Mouse (Mus musculus) midbrain, embryonic 10.5 days (tissue): ENCODE measurements around the gene Ap4m1. TPM values are rescaled to one million over a fixed set of nuclear protein-coding genes. Genes with fewer than 3 reads are reported as not detected.

Experiments
- DNase-seq: peaks from one replicate; pipeline ENCODE4 v3.0.0-alpha.2; 2017; ENCODE audit warnings: low spot score
- H3K27ac ChIP-seq: fragments of 300-500 bp; sonication (generic); replicated peaks from 2 replicates; pipeline ENCODE4 v1.5.1; 2016; ENCODE audit warnings: mild to moderate bottlenecking
- H3K27me3 ChIP-seq: fragments of 300-500 bp; sonication (generic); 2 replicates; pipeline ENCODE4 v1.6.1; 2016; ENCODE audit warnings: low read depth, mild to moderate bottlenecking; ENCODE audit not compliant: poor library complexity, severe bottlenecking
- H3K36me3 ChIP-seq: fragments of 300-500 bp; sonication (generic); 2 replicates; pipeline ENCODE4 v1.6.1; 2016; ENCODE audit warnings: mild to moderate bottlenecking, moderate library complexity
- H3K4me1 ChIP-seq: fragments of 300-500 bp; sonication (generic); 2 replicates; pipeline ENCODE4 v1.6.1; 2016
- H3K4me3 ChIP-seq: fragments of 300-500 bp; sonication (generic); 2 replicates; pipeline ENCODE4 v1.5.1; 2016; ENCODE audit warnings: mild to moderate bottlenecking, moderate library complexity
- H3K9me3 ChIP-seq: fragments of 300-500 bp; sonication (generic); replicated peaks from 2 replicates; pipeline ENCODE4 v1.6.1; 2016; ENCODE audit warnings: mild to moderate bottlenecking
- WGBS: fragments of 180-500 bp; shearing (Covaris S2); methylation state at CpG from one replicate; pipeline ENCODE4 v1.1.7; 2016; 5-methylcytosine and 5-hydroxymethylcytosine counted together
- polyA plus RNA-seq: library from polyadenylated mRNA; unstranded; fragments of >200 nt; fragmentation: Nextera tagmentation; extraction: Ambion mirVana; gene quantifications from 2 replicates; pipeline ENCODE4 v1.2.1, GENCODE M21; 2016

Ap4m1 gene
- polyA plus RNA-seq, 1 experiment from 2014 or later: 28.5 TPM

GRCm38 (mm10) chr5:138165594-138165993 lies 6.2 kb upstream of the Ap4m1 start:
- H3K36me3 ChIP-seq: peaks cover 83% of the 10 kb centered on the region
- no peak overlapping the region for H3K27ac ChIP-seq
- peaks cover 27% of the 10 kb centered on the region for H3K4me1 ChIP-seq
- H3K4me3 ChIP-seq: peak overlapping the region; percentile 23; the same call in 1 of the 2 replicates
- no peaks in the 10 kb centered on the region for H3K27me3 ChIP-seq
- DNase-seq: no peak
- WGBS: 83% methylated on average over 8 of the region's 8 CpGs
- no peaks in the 10 kb centered on the region for H3K9me3 ChIP-seq

- H3K27ac ChIP-seq: peak overlapping the region; percentile 96
- no peaks in the 10 kb centered on the region for H3K27me3 ChIP-seq
- WGBS: under 1% methylated on average over 47 of the region's 47 CpGs
- peaks cover 75% of the 10 kb centered on the region for H3K36me3 ChIP-seq
- H3K4me1 ChIP-seq: peaks cover 32% of the 10 kb centered on the region
- DNase-seq: peak; percentile 97
- no peaks in the 10 kb centered on the region for H3K9me3 ChIP-seq
- peak overlapping the region; percentile 77 for H3K4me3 ChIP-seq
Measured at GRCm38 (mm10) chr5:138170936-138171561, 753 bp upstream of the Ap4m1 start.

GRCm38 (mm10) chr5:138173217-138173616 lies 1.4 kb downstream of the Ap4m1 start:
- no peak for DNase-seq
- Histone ChIP-seq H3K4me3 (peak overlapping the region; percentile 77), H3K4me1 (peaks cover 32% of the 10 kb centered on the region), H3K27me3 (no peaks in the 10 kb centered on the region), H3K9me3 (no peaks in the 10 kb centered on the region), H3K27ac (no peak overlapping the region), H3K36me3 (peaks cover 74% of the 10 kb centered on the region)
- WGBS: 88% methylated on average over 3 of the region's 3 CpGs

- WGBS: under 1% methylated on average over 31 of the region's 31 CpGs
- Histone ChIP-seq H3K27ac (peak within 1 kb of the TSS; percentile 93), H3K4me1 (peaks cover 22% of the 10 kb centered on the region), H3K9me3 (no peaks in the 10 kb centered on the region), H3K27me3 (no peaks in the 10 kb centered on the region), H3K4me3 (peak within 1 kb of the TSS; percentile 85), H3K36me3 (peaks cover 58% of the 10 kb centered on the region)
- DNase-seq: peak; percentile 83
Measured at GRCm38 (mm10) chr5:138186950-138187638, 15.3 kb downstream of the Ap4m1 start, which contains the start of the genes Taf6 and Cnpy4. Gene Taf6 (minus strand): TSS chr5:138187451. Gene Cnpy4 (plus strand): TSS chr5:138187485.

GRCm38 (mm10) chr5:138187661-138188306 lies 16.0 kb downstream of the Ap4m1 start:
- peak overlapping the region; percentile 85 for H3K4me3 ChIP-seq
- no peaks in the 10 kb centered on the region for H3K27me3 ChIP-seq
- 2% methylated on average over 10 of the region's 10 CpGs for WGBS
- DNase-seq: peak; percentile 66
- no peaks in the 10 kb centered on the region for H3K9me3 ChIP-seq
- peaks cover 58% of the 10 kb centered on the region for H3K36me3 ChIP-seq
- peaks cover 22% of the 10 kb centered on the region for H3K4me1 ChIP-seq
- H3K27ac ChIP-seq: peak overlapping the region; percentile 93

- peak; percentile 82 for DNase-seq
- H3K27ac ChIP-seq: peak within 1 kb of the TSS; percentile 93
- WGBS: 10% methylated on average over 54 of the region's 54 CpGs
- H3K36me3 ChIP-seq: peaks cover 45% of the 10 kb centered on the region
- H3K27me3 ChIP-seq: no peaks in the 10 kb centered on the region
- H3K4me1 ChIP-seq: peaks cover 18% of the 10 kb centered on the region
- H3K9me3 ChIP-seq: no peaks in the 10 kb centered on the region
- H3K4me3 ChIP-seq: peak within 1 kb of the TSS; percentile 70
Measured at GRCm38 (mm10) chr5:138193771-138194727, 22.2 kb downstream of the Ap4m1 start, which contains the start of gene Mblac1. Gene Mblac1 (plus strand): TSS chr5:138194314.

GRCm38 (mm10) chr5:138194755-138195345 lies 23.0 kb downstream of the Ap4m1 start:
- H3K27ac ChIP-seq: peak overlapping the region; percentile 93
- no peaks in the 10 kb centered on the region for H3K9me3 ChIP-seq
- peak; percentile 56 for DNase-seq
- no peaks in the 10 kb centered on the region for H3K27me3 ChIP-seq
- peak overlapping the region; percentile 70 for H3K4me3 ChIP-seq
- H3K36me3 ChIP-seq: peaks cover 37% of the 10 kb centered on the region
- H3K4me1 ChIP-seq: peaks cover 18% of the 10 kb centered on the region
- 5% methylated on average over 29 of the region's 29 CpGs for WGBS

GRCm38 (mm10) chr5:138195463-138195862 lies 23.7 kb downstream of the Ap4m1 start:
- Histone ChIP-seq H3K27me3 (no peaks in the 10 kb centered on the region), H3K36me3 (peaks cover 31% of the 10 kb centered on the region), H3K4me1 (peaks cover 18% of the 10 kb centered on the region), H3K27ac (peak overlapping the region; percentile 93), H3K9me3 (no peaks in the 10 kb centered on the region), H3K4me3 (peak overlapping the region; percentile 70)
- WGBS: 89% methylated on average over 7 of the region's 7 CpGs
- no peak for DNase-seq

- WGBS: 28% methylated on average over 1 of the region's 1 CpGs
- peaks cover 11% of the 10 kb centered on the region for H3K4me1 ChIP-seq
- H3K27me3 ChIP-seq: no peaks in the 10 kb centered on the region
- H3K9me3 ChIP-seq: peaks cover 10% of the 10 kb centered on the region
- no peaks in the 10 kb centered on the region for H3K36me3 ChIP-seq
- DNase-seq: peak; percentile 21
- H3K27ac ChIP-seq: no peak overlapping the region
- no peak overlapping the region for H3K4me3 ChIP-seq
Measured at GRCm38 (mm10) chr5:138199576-138199975, 27.8 kb downstream of the Ap4m1 start.

- H3K4me3 ChIP-seq: no peak overlapping the region
- no peaks in the 10 kb centered on the region for H3K4me1 ChIP-seq
- no peak for DNase-seq
- H3K9me3 ChIP-seq: peaks cover 19% of the 10 kb centered on the region
- H3K36me3 ChIP-seq: no peaks in the 10 kb centered on the region
- 83% methylated on average over 3 of the region's 3 CpGs for WGBS
- no peak overlapping the region for H3K27ac ChIP-seq
- no peaks in the 10 kb centered on the region for H3K27me3 ChIP-seq
Measured at GRCm38 (mm10) chr5:138202086-138202485, 30.3 kb downstream of the Ap4m1 start.

GRCm38 (mm10) chr5:138207253-138207652 lies 35.5 kb downstream of the Ap4m1 start:
- Histone ChIP-seq H3K4me1 (no peaks in the 10 kb centered on the region), H3K4me3 (no peak overlapping the region), H3K27me3 (no peaks in the 10 kb centered on the region), H3K27ac (no peak overlapping the region), H3K9me3 (peaks cover 28% of the 10 kb centered on the region), H3K36me3 (no peaks in the 10 kb centered on the region)
- DNase-seq: no peak
- 83% methylated on average over 1 of the region's 1 CpGs for WGBS

GRCm38 (mm10) chr5:138207873-138208272 lies 36.1 kb downstream of the Ap4m1 start:
- H3K9me3 ChIP-seq: peaks cover 29% of the 10 kb centered on the region
- H3K4me3 ChIP-seq: no peak overlapping the region
- H3K4me1 ChIP-seq: no peaks in the 10 kb centered on the region
- no peaks in the 10 kb centered on the region for H3K36me3 ChIP-seq
- 87% methylated on average over 4 of the region's 4 CpGs for WGBS
- DNase-seq: no peak
- H3K27me3 ChIP-seq: no peaks in the 10 kb centered on the region
- H3K27ac ChIP-seq: no peak overlapping the region
